Mouse (Mus musculus) skeletal muscle tissue, postnatal 0 days (tissue): ENCODE measurements around the gene Lefty1. TPM values are rescaled to one million over a fixed set of nuclear protein-coding genes. Genes with fewer than 3 reads are reported as not detected.

ENCODE experiments used
- polyA plus RNA-seq: library from polyadenylated mRNA; unstranded; fragments of >200 nt; fragmentation: Nextera tagmentation; extraction: Ambion mirVana; gene quantifications from 2 replicates; pipeline ENCODE4 v1.2.1, GENCODE M21; 2015

Gene Lefty1
- polyA plus RNA-seq, result 0.99 and 3.2 TPM in 2 replicates

DNA sequence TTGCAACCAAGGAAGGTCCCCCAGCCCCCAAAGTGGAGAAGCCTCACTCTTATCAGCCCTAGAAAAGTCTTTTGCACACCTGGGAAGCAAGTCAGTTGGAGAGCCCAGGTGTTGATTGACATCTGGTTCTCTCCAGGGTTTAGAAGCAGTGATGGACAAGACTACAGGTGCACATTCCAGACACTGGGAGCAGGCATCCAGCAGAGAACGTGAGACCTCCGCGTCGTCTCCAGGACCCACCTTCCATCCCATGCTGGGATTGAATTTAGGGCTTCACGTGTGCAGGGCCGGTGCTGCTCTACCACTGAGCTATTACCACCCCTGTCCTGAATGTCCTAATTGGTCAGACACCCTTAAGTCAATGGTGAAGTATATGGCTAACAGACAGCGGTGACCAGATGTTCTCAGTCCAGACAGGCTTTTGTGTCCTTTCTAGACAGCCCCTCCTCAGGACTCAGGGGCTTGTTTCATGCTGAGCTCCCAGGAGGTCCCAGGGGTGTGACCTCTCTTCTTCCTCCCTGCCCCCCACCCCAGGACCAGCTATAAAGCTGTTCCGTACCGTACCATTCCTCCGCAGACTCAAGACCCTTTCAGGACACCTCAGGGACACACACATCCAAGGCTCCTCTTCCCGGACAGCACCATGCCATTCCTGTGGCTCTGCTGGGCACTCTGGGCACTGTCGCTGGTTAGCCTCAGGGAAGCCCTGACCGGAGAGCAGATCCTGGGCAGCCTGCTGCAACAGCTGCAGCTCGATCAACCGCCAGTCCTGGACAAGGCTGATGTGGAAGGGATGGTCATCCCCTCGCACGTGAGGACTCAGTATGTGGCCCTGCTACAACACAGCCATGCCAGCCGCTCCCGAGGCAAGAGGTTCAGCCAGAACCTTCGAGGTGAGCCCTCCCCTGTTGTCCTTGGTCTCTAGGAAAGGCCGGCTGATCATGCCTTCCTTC lies at the start of gene Lefty1:
Gene Lefty1, plus strand, starts transcription at position 556 of the 953 bp plus-strand sequence.

DNA sequence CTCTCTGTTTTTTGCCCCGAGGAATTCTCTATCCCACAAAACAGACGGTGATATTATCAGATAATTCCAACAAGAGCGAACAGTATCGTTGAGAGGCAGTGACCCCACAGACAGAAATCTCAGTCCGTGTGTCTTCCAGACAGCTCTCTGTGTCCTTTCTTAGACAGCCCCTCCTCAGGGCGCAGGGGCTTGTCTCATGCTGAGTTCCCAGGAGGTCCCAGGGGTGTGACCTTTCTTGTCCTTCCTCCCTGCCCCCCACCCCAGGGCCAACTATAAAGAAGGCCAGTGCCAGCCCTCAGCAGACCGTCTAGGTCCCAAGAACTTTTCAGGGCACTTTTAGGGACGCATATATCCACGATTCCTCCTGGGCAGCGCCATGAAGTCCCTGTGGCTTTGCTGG lies 42.0 kb upstream of the Lefty1 start, which contains the start of gene Lefty2:
Gene Lefty2, plus strand, starts transcription at position 301 of the 400 bp plus-strand sequence.

DNA sequence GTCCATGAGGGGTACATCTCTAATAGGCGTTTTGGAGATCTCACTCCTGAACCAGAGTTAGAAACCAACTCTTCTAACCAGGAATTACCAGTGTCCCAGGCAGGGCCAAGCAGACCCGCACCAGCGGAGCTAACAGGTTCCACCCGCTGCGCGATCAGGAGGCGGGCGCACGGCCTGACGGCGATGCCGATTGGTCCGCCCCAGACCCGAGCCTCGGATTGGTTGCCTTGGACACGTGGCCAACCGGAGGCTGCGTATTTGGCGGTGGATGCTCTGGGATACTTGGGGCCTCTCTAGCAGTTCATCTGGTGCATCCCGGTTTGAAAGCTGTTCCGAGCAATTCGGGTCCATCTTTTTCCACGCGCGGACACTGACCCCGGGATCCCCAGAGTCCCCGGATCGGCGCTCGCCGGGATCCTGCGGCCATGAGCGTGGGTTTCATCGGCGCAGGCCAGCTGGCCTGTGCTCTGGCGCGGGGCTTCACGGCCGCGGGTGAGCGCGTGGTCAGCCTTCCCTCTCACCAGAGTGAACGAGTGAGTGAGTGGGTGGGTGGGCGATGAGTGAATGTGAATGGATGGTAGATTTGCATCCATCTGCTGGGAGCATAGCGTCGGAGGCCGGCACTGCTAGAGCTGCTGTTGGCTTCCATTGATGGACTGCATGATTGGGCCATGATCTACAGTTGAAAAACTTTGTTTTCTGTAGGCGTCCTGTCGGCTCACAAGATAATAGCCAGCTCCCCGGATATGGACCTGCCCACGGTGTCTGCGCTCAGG lies 30.6 kb upstream of the Lefty1 start, which contains the start of gene Pycr2:
Gene Pycr2, plus strand, starts transcription at position 255 of the 776 bp plus-strand sequence.

DNA sequence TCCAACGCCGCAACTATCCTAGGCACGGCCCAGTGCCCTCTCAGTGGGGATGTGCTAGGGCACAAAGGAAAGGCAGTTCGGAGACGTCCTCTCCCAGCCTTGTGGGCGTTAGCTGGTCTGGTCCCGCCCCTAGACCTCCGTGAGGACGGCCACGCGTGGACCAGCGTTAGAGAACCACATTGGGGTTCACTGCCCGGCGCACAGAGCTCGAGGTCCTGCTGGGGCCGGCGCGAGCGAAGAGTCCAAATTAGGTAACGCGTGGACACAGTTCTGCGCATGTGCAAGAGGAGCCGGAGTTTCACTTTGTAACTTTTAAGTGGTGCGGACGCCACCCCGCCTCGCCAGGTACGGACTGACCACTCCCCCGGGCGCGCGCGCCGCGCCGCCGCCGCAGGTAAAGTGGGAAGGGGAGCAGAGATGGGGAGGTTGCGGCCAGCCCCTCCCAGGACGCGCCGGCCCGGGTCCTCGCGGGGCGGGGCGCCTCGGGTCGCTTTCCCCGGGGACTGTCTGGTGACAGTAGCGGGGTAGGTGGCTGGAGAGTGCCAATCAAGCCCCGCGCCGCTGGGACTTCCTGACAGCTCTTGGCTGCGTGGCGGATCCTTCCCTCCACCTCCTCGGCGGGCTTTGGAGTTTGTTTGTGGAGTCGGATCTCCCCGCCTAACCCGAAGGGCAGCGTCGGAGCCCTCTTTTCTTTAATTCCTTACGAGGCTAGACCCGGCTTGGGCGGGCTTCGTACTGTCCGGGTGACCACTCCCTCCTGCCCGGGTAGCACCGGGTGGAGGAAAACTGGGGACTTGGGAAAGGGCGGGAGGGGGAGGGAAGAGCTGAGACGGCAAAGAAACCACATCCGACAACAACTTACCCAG lies 7.6 kb downstream of the Lefty1 start, which contains the start of gene Tmem63a:
Gene Tmem63a, plus strand, starts transcription at position 179 of the 866 bp plus-strand sequence.

Other genes with a start within 250 kb of the Lefty1 start
- not detected in 2 replicates for gene Mixl1, start 238.0 kb upstream of the Lefty1 start, polyA plus RNA-seq
- gene Acbd3, start 209.0 kb upstream of the Lefty1 start, polyA plus RNA-seq, result 14.0 and 14.7 TPM in 2 replicates
- gene H3f3a, start 121.1 kb upstream of the Lefty1 start, polyA plus RNA-seq, result 1,105 and 1,454 TPM in 2 replicates
- 18.8 and 19.7 TPM in 2 replicates for gene Sde2, start 83.9 kb upstream of the Lefty1 start, polyA plus RNA-seq
- gene Lefty2, start 41.9 kb upstream of the Lefty1 start, polyA plus RNA-seq, result 0.07 TPM in 1 of 2 replicates, not detected in the other
- 41.2 and 45.0 TPM in 2 replicates for gene Pycr2, start 30.7 kb upstream of the Lefty1 start, polyA plus RNA-seq
- gene Tmem63a, start 7.3 kb downstream of the Lefty1 start, polyA plus RNA-seq, result 7.4 and 8.6 TPM in 2 replicates
- gene Ephx1, start 85.9 kb downstream of the Lefty1 start, polyA plus RNA-seq, result 22.2 and 24.2 TPM in 2 replicates
- not detected in 2 replicates for gene 9130409I23Rik, start 116.2 kb downstream of the Lefty1 start, polyA plus RNA-seq
- 9.9 TPM in 2 replicates for gene Nvl, start 209.2 kb downstream of the Lefty1 start, polyA plus RNA-seq
- 67.2 and 80.6 TPM in 2 replicates for gene Cnih4, start 209.7 kb downstream of the Lefty1 start, polyA plus RNA-seq